Comparison of ENCODE assay signal across 24 mouse cellular contexts in the genomic region with DNA sequence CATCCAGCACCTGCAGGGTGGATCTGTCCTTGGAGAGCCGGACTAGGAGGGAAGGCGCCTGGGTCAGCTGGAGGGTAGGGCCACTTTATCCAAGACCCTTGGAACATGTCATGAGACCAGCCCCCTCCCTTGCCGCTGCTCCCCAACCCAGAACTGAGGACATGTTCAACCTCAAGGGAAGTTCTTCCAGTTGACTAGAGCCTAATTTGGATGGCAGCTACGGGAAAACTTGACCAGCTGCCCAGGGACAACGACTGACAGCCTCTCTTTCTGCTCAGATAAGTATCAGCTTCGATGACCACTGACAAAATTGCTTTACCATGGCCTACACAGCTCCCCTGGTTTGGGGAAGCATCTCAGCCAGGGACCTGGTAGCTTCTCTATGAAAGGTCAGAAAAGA. TPM values are rescaled to one million over a fixed set of nuclear protein-coding genes. Genes with fewer than 3 reads are reported as not detected.
DNase-seq lines count a peak whose midpoint lies in the region; TF ChIP-seq lines count a peak whose summit lies in the region.
"Had no signal": no experiment of that assay in that cellular context is flagged by ENCODE, and none has a peak within 500 bp of the region (broad histone marks: within the 10 kb centered on the region; RNA-seq: fewer than 3 reads in every experiment).

No protein-coding gene starts in this region.

- 17% methylated on average over 6 of the region's 6 CpGs for whole genome bisulfite sequencing in cerebellum, adult 2 months

- no peak for TF ChIP-seq CTCF in cerebellum, adult 2 months (IDR thresholded peaks at IDR 0.05; ENCODE audit: borderline replicate concordance, insufficient read depth, low read depth, low read length)
- no peak for TF ChIP-seq CTCF in left cerebral cortex, adult 2 months (IDR thresholded peaks at IDR 0.05)

- intact Hi-C loops in left cerebral cortex, adult 2 months (cut with DNase I): no loop called here

- DNase-seq in cerebellum, adult 11 months: peak; percentile 4
- DNase-seq in cerebellum, adult 2 months: no peak
- DNase-seq in cerebellum, postnatal 25 days: peak; percentile 13 to 15
- DNase-seq in cerebellum, postnatal 4 days (ENCODE audit: low spot score in 2 of 2): no peak
- no peak for DNase-seq in left cerebral cortex, adult 2 months (ENCODE audit: extremely low spot score in 1 of 2, low spot score in 2 of 2)
- DNase-seq in left cerebral cortex, adult 18-20 months (ENCODE audit: low spot score in 2 of 2): no peak
- peak; percentile 31 for DNase-seq in thymus, postnatal 14 days
- no peak for DNase-seq in thymus, postnatal 10 days (ENCODE audit: low spot score in 2 of 2)
- DNase-seq: adrenal gland, adult 8-10 months; adrenal gland, postnatal 36 days; B cell, adult 2 months; cerebellum, adult 11-12 months; forebrain, postnatal 0 days; gastrocnemius, postnatal 14 days; heart, postnatal 36 days had no signal

- H3K27me3 ChIP-seq in cerebellum, adult 2 months (ENCODE audit: control insufficient read depth, insufficient read depth, low read length): no peaks in the 10 kb centered on the region
- H3K27me3 ChIP-seq: embryonic facial prominence, embryonic 12.5 days; hindbrain, embryonic 15.5 days had no signal

- H3K4me3 ChIP-seq in cerebellum, adult 2 months (replicated peaks; ENCODE audit: insufficient read depth, low read depth, low read length): no peak overlapping the region
- H3K4me3 ChIP-seq in left cerebral cortex, adult 2 months: no peak overlapping the region
- H3K4me3 ChIP-seq: embryonic facial prominence, embryonic 12.5 days; forebrain, embryonic 12.5 days; heart, embryonic 13.5 days; hindbrain, embryonic 15.5 days had no signal

- no peak overlapping the region for H3K27ac ChIP-seq in cerebellum, adult 2 months (ENCODE audit: insufficient read depth, low read length)
- H3K27ac ChIP-seq in left cerebral cortex, adult 2 months: peak overlapping the region; percentile 82
- H3K27ac ChIP-seq: embryonic facial prominence, embryonic 12.5 days; forebrain, embryonic 12.5 days; heart, embryonic 13.5 days; hindbrain, embryonic 15.5 days had no signal

- TF ChIP-seq POLR2A in cerebellum, adult 2 months (IDR thresholded peaks at IDR 0.05; ENCODE audit: borderline replicate concordance, insufficient read depth, low read length): no peak

- H3K4me1 ChIP-seq in cerebellum, adult 2 months (ENCODE audit: control insufficient read depth, insufficient read depth, low read length): peaks cover 6% of the 10 kb centered on the region; the same call in 1 of the 2 replicates
- H3K4me1 ChIP-seq: embryonic facial prominence, embryonic 12.5 days; forebrain, embryonic 12.5 days; heart, embryonic 13.5 days; hindbrain, embryonic 15.5 days had no signal

RNA-seq across cellular contexts. Expression of a gene that starts 1.5 kb away (rescaled TPM):
- polyA plus RNA-seq in cerebellum, adult 2 months (2012; rRNA removed): 1.9 and 2.8 TPM in 2 replicates
- under 1 TPM; 0.63 to 0.75 TPM for total RNA-seq in left cerebral cortex, adult 2 months (2021)
- 1 to 10 TPM in 1 of 2 experiments, under 1 TPM in 1; 0.84 to 1.3 TPM for total RNA-seq in left cerebral cortex, adult 18-20 months (2021)
- total RNA-seq: heart, postnatal 36 days had no signal
- polyA plus RNA-seq: G1E; heart, embryonic 13.5 days; heart, postnatal 0 days; hindbrain, embryonic 11.5 days; hindbrain, embryonic 15.5 days had no signal

RNA-seq across cellular contexts. Expression of a gene that starts 20.6 kb away (rescaled TPM):
- polyA plus RNA-seq in cerebellum, adult 2 months (2012; rRNA removed): 0.11 and 0.34 TPM in 2 replicates
- total RNA-seq in left cerebral cortex, adult 2 months (2021): not detected
- under 1 TPM in 1 of 2 experiments, not detected in 1; 0.28 TPM for total RNA-seq in left cerebral cortex, adult 18-20 months (2021)
- total RNA-seq: adrenal gland, adult 8-10 months; adrenal gland, postnatal 36 days; forebrain, postnatal 0 days; gastrocnemius, adult 18-20 months; gastrocnemius, postnatal 14 days; heart, postnatal 36 days had no signal
- polyA plus RNA-seq: CD4-positive, CD25-positive, alpha-beta regulatory T cell, adult 4 months; forebrain, postnatal 0 days; G1E; heart, postnatal 0 days; hindbrain, embryonic 11.5 days had no signal

RNA-seq across cellular contexts. Expression of a gene that starts 45.1 kb away (rescaled TPM):
- 78.8 and 109 TPM in 2 replicates for polyA plus RNA-seq in cerebellum, adult 2 months (2012; rRNA removed)
- total RNA-seq in left cerebral cortex, adult 2 months (2021): 10 to 100 TPM; 52.1 to 74.9 TPM
- total RNA-seq in left cerebral cortex, adult 18-20 months (2021): 10 to 100 TPM; 87.0 to 91.4 TPM
- polyA plus RNA-seq: G1E had no signal

Comparison
In these comparisons a context has a peak if more than half of its experiments do, and no peak if none do; other contexts are left out.
1. DNase-seq: peak in cerebellum, adult 11 months (single experiment), cerebellum, postnatal 25 days (2 of 2) and thymus, postnatal 14 days (single experiment); none in cerebellum, adult 2 months (0 of 2), cerebellum, postnatal 4 days (0 of 2), left cerebral cortex, adult 2 months (0 of 2), left cerebral cortex, adult 18-20 months (0 of 2) and thymus, postnatal 10 days (0 of 2).